In the genomic region with DNA sequence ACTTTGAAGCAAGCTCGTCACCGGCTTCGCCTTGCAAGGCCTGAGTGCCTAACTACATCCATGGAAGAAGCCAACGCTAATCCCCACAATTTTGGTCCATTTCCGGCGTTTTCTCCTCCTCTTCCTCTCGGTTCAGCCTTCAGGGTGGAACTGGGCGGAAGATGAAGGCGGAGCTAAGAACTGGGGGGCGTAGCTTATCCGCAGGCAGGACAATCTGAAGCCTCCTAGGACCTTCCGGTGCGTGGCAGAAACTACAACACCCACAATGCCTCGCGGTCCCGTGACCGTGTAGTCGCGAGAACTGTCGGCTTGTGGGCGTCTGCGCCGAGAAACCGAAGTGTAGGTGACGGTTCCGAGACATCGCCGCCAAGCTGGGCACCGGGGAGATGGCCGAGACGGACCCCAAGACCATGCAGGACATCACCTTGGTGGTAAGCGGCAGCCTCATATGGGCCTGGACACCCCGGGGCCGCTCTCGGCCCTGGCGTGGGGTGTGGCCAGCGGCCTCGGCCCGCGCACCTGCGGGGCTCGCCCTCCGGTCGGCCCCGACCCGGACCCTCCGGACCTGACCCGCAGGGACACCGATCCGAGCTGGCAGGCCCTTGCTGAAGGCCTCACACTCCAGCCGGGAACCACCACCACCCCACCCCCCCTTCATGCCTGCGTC, we compare ENCODE assay signal across 8 mouse cellular contexts. TPM values are rescaled to one million over a fixed set of nuclear protein-coding genes. Genes with fewer than 3 reads are reported as not detected.
A peak's percentile ranks its signal among the peaks of the same experiment; 100 is the strongest.
DNase-seq lines count a peak whose midpoint lies in the region; ATAC-seq and TF ChIP-seq lines count a peak whose summit lies in the region.

A gene (plus strand): TSS at position 299 of the 667 bp plus-strand sequence.

- H3K4me2 ChIP-seq in forebrain, embryonic 15.5 days (replicated peaks) = peak within 1 kb of the TSS; percentile 54

- no peak for TF ChIP-seq CTCF in lung, adult 2 months (IDR thresholded peaks at IDR 0.05; ENCODE audit: insufficient read depth, low read length)

- H3K9me3 ChIP-seq in ES-E14 (ENCODE audit: control insufficient read depth, insufficient read depth, low read depth, low read length) = peaks cover 1% of the 10 kb centered on the region; the same call in 1 of the 2 replicates
- H3K9me3 ChIP-seq in forebrain, embryonic 15.5 days = no peaks in the 10 kb centered on the region

- peak; percentile 96 for DNase-seq in ES-E14 (ENCODE audit: low read depth, low spot score)
- DNase-seq in cerebellum, adult 11-12 months = peak; percentile 95
- peak; percentile 94 for DNase-seq in heart, postnatal 25 days (ENCODE audit: low spot score)
- peak; percentile 95 to 99 for DNase-seq in layer of hippocampus, adult 18-20 months (ENCODE audit: low spot score in 2 of 2)
- DNase-seq in lung, adult 2 months = peak; percentile 99
- peak; percentile 91 to 95 for DNase-seq in thymus, adult 18-20 months

- H3K27ac ChIP-seq in ES-E14 (ENCODE audit: insufficient read depth, low read depth, low read length, poor library complexity, severe bottlenecking) = no peak within 1 kb of the TSS; the same call in 1 of the 2 replicates
- H3K27ac ChIP-seq in forebrain, embryonic 15.5 days (replicated peaks) = peak within 1 kb of the TSS; percentile 71

- H3K4me3 ChIP-seq in ES-E14 (ENCODE audit: insufficient read depth in 1 of 2, low read depth in 1 of 2, low read length in 2 of 2, poor library complexity in 1 of 2, severe bottlenecking in 1 of 2) = peak within 1 kb of the TSS; percentile 93 to 94
- peak within 1 kb of the TSS; percentile 100 for H3K4me3 ChIP-seq in forebrain, embryonic 15.5 days
- peak within 1 kb of the TSS; percentile 94 for H3K4me3 ChIP-seq in lung, adult 2 months (replicated peaks; ENCODE audit: extremely low read depth, low read depth, low read length)

- peak; percentile 88; the same call in 1 of the 2 replicates for TF ChIP-seq POLR2A in lung, adult 2 months (IDR thresholded peaks at IDR 0.05; ENCODE audit: borderline replicate concordance, extremely low read depth, low read depth, low read length)

- intact Hi-C loops in heart, postnatal 25 days (cut with DNase I) = loop anchor here (5.0 kb wide), 1 partner anchor 48 kb away; a partner anchor contains a TSS

- peaks cover 22% of the 10 kb centered on the region for H3K36me3 ChIP-seq in ES-E14 (ENCODE audit: control insufficient read depth, insufficient read depth, low read length, poor library complexity, severe bottlenecking)
- peaks cover 29% of the 10 kb centered on the region for H3K36me3 ChIP-seq in forebrain, embryonic 15.5 days

- no peaks in the 10 kb centered on the region for H3K27me3 ChIP-seq in forebrain, embryonic 15.5 days

- in situ Hi-C loops in ES-E14 (cut with MboI; ENCODE audit: low sequenced_read_pairs in 2 of 2, unreplicated experiment in 2 of 2) = no loop called here

- H3K4me1 ChIP-seq in ES-E14 (ENCODE audit: control insufficient read depth in 2 of 2, insufficient read depth in 2 of 2, low read length in 2 of 2, poor library complexity in 1 of 2) = no peaks in the 10 kb centered on the region
- H3K4me1 ChIP-seq in forebrain, embryonic 15.5 days = peaks cover 11% of the 10 kb centered on the region
- peaks cover 3% of the 10 kb centered on the region; the same call in 1 of the 2 replicates for H3K4me1 ChIP-seq in lung, adult 2 months (ENCODE audit: control insufficient read depth, insufficient read depth, low read length)

- peak within 1 kb of the TSS; percentile 91 for H3K9ac ChIP-seq in ES-E14 (ENCODE audit: insufficient read depth, low read depth, low read length, poor library complexity, severe bottlenecking)
- peak within 1 kb of the TSS; percentile 99 for H3K9ac ChIP-seq in forebrain, embryonic 15.5 days (replicated peaks)

- ATAC-seq in forebrain, embryonic 15.5 days (replicated peaks) = peak; percentile 99
- peak; percentile 98 for ATAC-seq in neutrophil, adult 5-6 weeks (ENCODE audit: extremely low read depth, insufficient number of reproducible peaks, low FRiP score, poor library complexity, severe bottlenecking)

- WGBS in forebrain, embryonic 15.5 days = 2% methylated on average over 52 of the region's 52 CpGs
- WGBS in lung, adult 2 months = 3% methylated on average over 52 of the region's 52 CpGs

TF ChIP-seq in ES-E14, 5 proteins besides CTCF, POLR2A, EP300 and RAD21:
- no peak for TF ChIP-seq ZC3H11A (IDR thresholded peaks at IDR 0.05; ENCODE audit: borderline replicate concordance, low read depth, low read length)
- no peak for TF ChIP-seq MAFK (IDR thresholded peaks at IDR 0.05; ENCODE audit: insufficient read depth, low read depth, low read length)
- TF ChIP-seq CHD2 (IDR thresholded peaks at IDR 0.05; ENCODE audit: low read depth, low read length) = peak; percentile 98
- TF ChIP-seq ZNF384 (IDR thresholded peaks at IDR 0.05; ENCODE audit: low read depth, low read length) = no peak
- peak; percentile 97 for TF ChIP-seq HCFC1 (IDR thresholded peaks at IDR 0.05; ENCODE audit: borderline replicate concordance, insufficient read depth, low read length)
TF ChIP-seq in ES-E14: peak in this region for 2.

RNA-seq across cellular contexts. Expression of the gene that starts here (rescaled TPM):
- total RNA-seq in ES-E14 (2012; rRNA removed) = 94.5 and 98.9 TPM in 2 replicates
- 586 and 605 TPM in 2 replicates for polyA plus RNA-seq in forebrain, embryonic 15.5 days (2015; fragmentation: Nextera tagmentation; extraction: Ambion mirVana)
- 100 to 1,000 TPM; 148 to 161 TPM for total RNA-seq in heart, postnatal 25 days (2021)
- 100 to 1,000 TPM; 317 to 341 TPM for total RNA-seq in layer of hippocampus, adult 18-20 months (2021)
- polyA plus RNA-seq in lung, adult 2 months (2012; rRNA removed) = 90.7 and 130 TPM in 2 replicates
- 72.3 and 82.5 TPM in 2 replicates for total RNA-seq in neutrophil, adult 5-6 weeks (2017)
